Mouse (Mus musculus) lung, embryonic 16.5 days (tissue): ENCODE results near the gene Lman1l. TPM values are rescaled to one million over a fixed set of nuclear protein-coding genes. Genes with fewer than 3 reads are reported as not detected.

ENCODE experiments used
- ATAC-seq: fragments of 200-750 bp; cut with Nextera tagmentation; 2 replicates; pipeline ENCODE4 v1.8.0; 2017; ENCODE audit warnings: low read depth, mild to moderate bottlenecking, moderate library complexity
- H3K27ac ChIP-seq: fragments of 300-500 bp; sonication (generic); 2 replicates; pipeline ENCODE4 v1.5.1; 2014; ENCODE audit warnings: mild to moderate bottlenecking, control low read depth, low read length
- H3K27me3 ChIP-seq: fragments of 300-500 bp; sonication (generic); 2 replicates; pipeline ENCODE4 v1.6.1; 2014; ENCODE audit warnings: low read depth, low read length, mixed read lengths; ENCODE audit not compliant: control insufficient read depth, insufficient read depth
- H3K36me3 ChIP-seq: fragments of 300-500 bp; sonication (generic); 2 replicates; pipeline ENCODE4 v1.6.1; 2014; ENCODE audit warnings: low read length; ENCODE audit not compliant: control insufficient read depth, insufficient read depth
- H3K4me1 ChIP-seq: fragments of 300-500 bp; sonication (generic); replicated peaks from 2 replicates; pipeline ENCODE4 v1.6.1; 2014; ENCODE audit warnings: low read length, mixed read lengths; ENCODE audit not compliant: control insufficient read depth, insufficient read depth
- H3K4me2 ChIP-seq: fragments of 300-500 bp; sonication (generic); 2 replicates; pipeline ENCODE4 v1.6.1; 2014; ENCODE audit warnings: low read depth, low read length, control low read depth
- H3K4me3 ChIP-seq: fragments of 300-500 bp; sonication (generic); 2 replicates; pipeline ENCODE4 v1.5.1; 2014; ENCODE audit warnings: mild to moderate bottlenecking, low read length, control low read depth
- H3K9ac ChIP-seq: fragments of 300-500 bp; sonication (generic); 2 replicates; pipeline ENCODE4 v1.6.1; 2014; ENCODE audit warnings: low read length, control low read depth
- H3K9me3 ChIP-seq: fragments of 300-500 bp; sonication (generic); 2 replicates; pipeline ENCODE4 v1.6.1; 2016; ENCODE audit warnings: low read length; ENCODE audit not compliant: control insufficient read depth
- WGBS: fragments of 180-500 bp; shearing (Covaris S2); extraction: QIAGEN DNeasy Blood & Tissue Kit; methylation state at CpG from one replicate; pipeline ENCODE4 v1.1.7; 2014; 5-methylcytosine and 5-hydroxymethylcytosine counted together
- polyA plus RNA-seq: library from polyadenylated mRNA; unstranded; fragments of >200 nt; fragmentation: Nextera tagmentation; extraction: Ambion mirVana; gene quantifications from 2 replicates; pipeline ENCODE4 v1.2.1, GENCODE M21; 2015

The Lman1l gene
- polyA plus RNA-seq, 1 experiment from 2014 or later: not detected

DNA sequence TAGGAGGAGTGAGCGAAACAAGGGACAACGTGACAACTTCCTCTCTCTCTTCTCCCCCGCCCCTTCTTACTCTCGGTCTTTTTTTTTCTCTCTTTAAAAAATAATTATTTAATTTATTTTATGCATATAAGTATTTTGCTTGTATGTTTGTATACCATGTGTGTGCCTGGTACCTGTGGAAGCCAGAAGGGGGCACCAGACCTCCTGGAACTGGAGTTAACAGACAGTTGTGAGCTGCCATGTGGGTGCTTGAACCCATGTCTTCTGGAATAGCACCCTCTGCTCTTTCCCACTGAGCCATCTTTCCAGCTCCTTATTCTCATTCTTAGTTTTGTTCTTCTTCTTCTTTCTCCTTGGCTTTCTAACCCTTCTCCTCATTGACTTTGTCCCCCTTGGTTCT lies 38.4 kb upstream of the Lman1l start:
- Histone ChIP-seq H3K27ac (no peak overlapping the region), H3K4me3 (no peak overlapping the region), H3K4me2 (no peak overlapping the region), H3K27me3 (0 out of 2 replicates have a peak, but pooled peaks cover 3% of the 10 kb centered on the region), H3K9me3 (no peaks in the 10 kb centered on the region), H3K36me3 (no peaks in the 10 kb centered on the region), H3K4me1 (peaks cover 6% of the 10 kb centered on the region), H3K9ac (no peak overlapping the region)
- 79% methylated on average over 4 of the region's 4 CpGs for WGBS
- ATAC-seq: no peak

DNA sequence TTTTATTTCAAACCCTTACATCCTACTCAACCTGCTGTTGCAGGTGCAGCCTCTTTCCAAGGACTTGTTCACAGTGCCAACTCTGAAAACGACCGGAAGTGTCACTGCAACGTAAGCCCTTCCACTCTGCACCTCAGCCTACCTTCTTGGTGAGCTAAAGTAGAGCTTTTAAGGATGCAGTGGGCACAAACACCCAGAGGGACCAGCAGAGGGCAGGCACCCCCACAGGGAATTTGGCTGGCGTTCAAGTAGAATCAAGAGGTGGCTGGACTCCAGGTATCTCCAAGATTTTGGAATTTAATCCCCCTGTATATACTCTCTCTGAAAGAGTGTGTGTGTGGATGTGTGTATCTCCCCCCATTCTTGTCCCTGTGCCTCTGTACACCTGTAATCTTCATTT lies 37.3 kb upstream of the Lman1l start:
- Histone ChIP-seq H3K9ac (no peak overlapping the region), H3K4me2 (no peak overlapping the region), H3K36me3 (no peaks in the 10 kb centered on the region), H3K4me3 (no peak overlapping the region), H3K4me1 (peaks cover 6% of the 10 kb centered on the region), H3K27ac (no peak overlapping the region), H3K9me3 (no peaks in the 10 kb centered on the region), H3K27me3 (0 out of 2 replicates have a peak, but pooled peaks cover 3% of the 10 kb centered on the region)
- ATAC-seq: peak; percentile 36
- WGBS: 33% methylated on average over 4 of the region's 4 CpGs

DNA sequence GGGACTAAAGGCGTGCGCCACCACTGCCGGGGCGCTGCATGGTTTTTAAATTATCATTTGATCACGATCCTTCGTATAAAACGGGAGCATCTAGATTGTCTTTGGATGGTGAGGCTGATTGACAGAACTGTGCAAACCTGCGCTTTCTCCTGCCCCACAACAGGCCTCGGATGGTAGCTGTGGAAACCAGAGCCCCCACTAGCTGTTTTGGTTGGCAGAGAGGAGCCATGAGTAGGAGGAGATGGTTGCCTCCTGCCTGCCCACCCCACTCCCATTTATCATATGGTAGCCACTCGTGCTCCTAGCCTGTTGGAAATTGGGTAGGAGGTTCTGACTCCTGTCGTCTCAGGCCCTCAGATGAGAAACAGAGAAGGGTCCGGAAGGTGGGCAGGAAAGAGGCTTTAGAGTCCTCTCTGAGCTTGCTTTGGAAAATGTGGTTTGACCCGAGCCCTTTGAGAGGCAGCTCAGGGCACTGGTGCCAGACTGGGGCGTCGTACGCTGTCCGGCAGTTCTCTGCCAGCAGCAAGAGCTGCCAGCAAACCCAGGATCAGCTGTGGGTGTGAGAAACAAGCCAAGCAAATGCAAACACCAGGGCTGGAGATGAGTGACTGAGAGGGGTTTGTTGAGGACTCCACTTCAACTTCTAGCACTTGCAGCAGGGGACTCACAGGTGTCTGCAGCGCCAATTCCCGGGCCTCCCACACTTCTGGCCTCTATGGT lies 36.2 kb upstream of the Lman1l start:
- Histone ChIP-seq H3K4me3 (no peak overlapping the region), H3K4me1 (peaks cover 6% of the 10 kb centered on the region), H3K4me2 (no peak overlapping the region), H3K27ac (peak overlapping the region; percentile 9; the same call in 1 of the 2 replicates), H3K36me3 (no peaks in the 10 kb centered on the region), H3K9ac (no peak overlapping the region), H3K9me3 (no peaks in the 10 kb centered on the region), H3K27me3 (0 out of 2 replicates have a peak, but pooled peaks cover 3% of the 10 kb centered on the region)
- WGBS: 57% methylated on average over 19 of the region's 19 CpGs
- peak; percentile 25; the same call in 1 of the 2 replicates for ATAC-seq

DNA sequence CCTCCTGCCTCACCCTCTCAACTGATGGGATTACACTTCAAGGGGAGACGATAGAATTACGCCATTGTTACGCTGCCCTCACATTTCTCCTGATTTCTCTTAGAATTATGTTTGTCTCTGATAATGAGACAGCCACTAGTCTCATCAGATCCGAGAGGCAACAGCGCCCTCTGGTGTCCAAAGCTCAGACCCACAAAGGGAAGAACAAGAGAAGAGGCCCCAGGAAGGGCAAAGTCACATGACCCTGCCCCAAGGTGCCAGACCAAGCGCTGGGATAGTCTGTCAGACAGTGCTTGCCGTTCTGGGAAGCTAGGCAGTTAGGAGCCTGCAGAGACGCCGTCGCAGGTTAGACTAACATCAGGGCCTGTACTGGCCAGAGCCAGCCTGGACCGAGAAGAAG lies 35.2 kb upstream of the Lman1l start:
- H3K9ac ChIP-seq: peak overlapping the region; percentile 52

DNA sequence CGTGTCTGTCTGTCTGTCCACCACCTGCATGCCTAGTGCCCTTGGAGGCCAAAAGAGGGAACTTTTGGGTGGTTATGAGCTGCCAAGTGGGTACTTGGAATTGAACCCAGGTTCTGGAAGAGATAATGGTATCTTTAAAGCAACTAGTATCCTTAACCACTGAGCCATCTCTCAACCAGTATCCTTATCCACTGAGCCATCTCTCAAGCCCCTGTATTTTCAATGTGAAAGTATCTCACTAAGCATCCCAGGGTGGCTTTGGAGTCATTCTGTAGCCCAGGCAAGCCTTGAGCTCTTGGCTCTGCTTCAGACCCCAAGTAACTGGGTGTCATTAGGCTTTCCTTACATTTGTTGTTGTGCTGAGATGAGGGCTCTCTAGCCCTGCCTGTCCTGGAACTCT lies 34.4 kb upstream of the Lman1l start:
- Histone ChIP-seq H3K9ac (no peak overlapping the region), H3K9me3 (no peaks in the 10 kb centered on the region), H3K27me3 (0 out of 2 replicates have a peak, but pooled peaks cover 3% of the 10 kb centered on the region), H3K4me3 (no peak overlapping the region), H3K4me2 (no peak overlapping the region), H3K4me1 (peaks cover 9% of the 10 kb centered on the region), H3K27ac (no peak overlapping the region), H3K36me3 (no peaks in the 10 kb centered on the region)
- no peak for ATAC-seq
- WGBS: 75% methylated on average over 1 of the region's 1 CpGs

More for the DNA sequence above, 35.2 kb upstream of the Lman1l start:
- Histone ChIP-seq H3K36me3 (no peaks in the 10 kb centered on the region), H3K4me1 (peaks cover 7% of the 10 kb centered on the region), H3K9me3 (no peaks in the 10 kb centered on the region), H3K27me3 (0 out of 2 replicates have a peak, but pooled peaks cover 3% of the 10 kb centered on the region), H3K27ac (no peak overlapping the region), H3K4me3 (0 out of 2 replicates have a peak overlapping the region, but pooled peaks have one; percentile 25), H3K4me2 (peak overlapping the region; percentile 50)
- WGBS: 1% methylated on average over 11 of the region's 11 CpGs
- ATAC-seq: peak; percentile 76

DNA sequence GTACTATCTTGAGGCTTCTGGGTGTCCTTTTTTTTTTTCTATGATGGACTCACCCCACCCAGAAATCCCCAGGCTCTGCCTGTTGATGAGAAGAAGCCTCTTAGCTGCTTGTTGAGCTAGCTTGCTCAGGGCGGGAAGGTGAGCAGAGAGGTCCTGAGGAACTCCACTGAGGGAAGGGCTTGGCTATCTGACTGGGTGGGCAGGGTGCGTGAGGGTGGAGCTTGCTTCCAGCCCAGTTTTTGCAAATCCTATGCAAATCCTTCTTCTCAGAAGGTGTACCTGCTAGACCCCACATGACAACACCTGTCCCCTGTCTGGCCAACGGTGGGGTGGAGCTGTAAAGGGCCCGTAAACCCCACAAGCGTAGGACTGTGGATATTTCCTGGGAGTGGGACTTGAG lies 32.7 kb upstream of the Lman1l start, which contains the start of gene Csk:
TSS of gene Csk (minus strand) at position 349 of the 400 bp plus-strand sequence.
- H3K27me3 ChIP-seq: 0 out of 2 replicates have a peak, but pooled peaks cover 3% of the 10 kb centered on the region
- H3K4me3 ChIP-seq: no peak within 1 kb of the TSS
- H3K4me2 ChIP-seq: no peak within 1 kb of the TSS
- H3K9ac ChIP-seq: peak within 1 kb of the TSS; percentile 11; the same call in 1 of the 2 replicates
- ATAC-seq: no peak
- peaks cover 9% of the 10 kb centered on the region for H3K4me1 ChIP-seq
- no peaks in the 10 kb centered on the region for H3K9me3 ChIP-seq
- 53% methylated on average over 5 of the region's 5 CpGs for WGBS
- no peak within 1 kb of the TSS for H3K27ac ChIP-seq
- no peaks in the 10 kb centered on the region for H3K36me3 ChIP-seq

DNA sequence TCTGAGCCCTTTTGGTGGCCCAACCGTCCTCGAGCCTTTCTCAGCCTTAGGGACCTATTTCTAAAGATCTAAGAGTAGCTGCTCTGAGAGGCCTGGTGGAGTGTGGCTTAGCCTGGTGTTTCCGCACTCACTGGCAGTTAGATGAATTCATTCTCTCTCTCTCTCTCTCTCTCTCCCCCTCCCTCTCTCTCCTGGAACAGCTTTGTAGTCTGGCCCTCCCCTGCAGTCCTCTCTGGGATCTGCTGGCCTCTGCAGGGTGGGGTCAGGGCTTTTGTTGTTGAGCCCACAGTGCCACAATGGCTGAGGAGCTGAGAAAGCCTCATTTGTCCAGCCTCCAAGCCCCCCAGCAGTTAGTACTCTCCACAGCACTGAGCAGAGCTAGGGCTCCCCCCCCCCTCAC lies 32.3 kb upstream of the Lman1l start:
- H3K9ac ChIP-seq: peak overlapping the region; percentile 11; the same call in 1 of the 2 replicates
- no peak overlapping the region for H3K27ac ChIP-seq
- no peaks in the 10 kb centered on the region for H3K9me3 ChIP-seq
- H3K4me2 ChIP-seq: no peak overlapping the region
- 0 out of 2 replicates have a peak, but pooled peaks cover 3% of the 10 kb centered on the region for H3K27me3 ChIP-seq
- ATAC-seq: no peak
- no peaks in the 10 kb centered on the region for H3K36me3 ChIP-seq
- WGBS: 58% methylated on average over 3 of the region's 3 CpGs
- peaks cover 9% of the 10 kb centered on the region for H3K4me1 ChIP-seq
- no peak overlapping the region for H3K4me3 ChIP-seq

DNA sequence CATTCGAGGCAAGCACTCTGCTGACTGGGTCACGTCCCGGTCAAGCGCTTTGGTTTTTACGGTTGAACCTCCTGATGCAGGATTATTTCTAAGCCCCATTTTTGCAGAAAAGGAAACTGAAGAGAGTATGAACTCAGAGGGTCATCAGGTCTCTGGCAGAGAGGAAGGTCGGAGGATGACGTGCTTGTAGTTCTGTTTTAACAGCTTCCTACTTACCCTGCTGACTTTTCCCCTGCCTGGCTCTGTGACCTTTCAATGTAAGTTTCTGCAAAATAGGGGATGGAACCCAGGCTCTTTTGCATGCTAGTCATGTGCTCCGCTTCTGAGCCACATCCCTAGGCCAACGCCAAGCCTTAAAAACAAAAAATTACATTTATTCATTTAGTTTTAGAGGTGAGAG lies 31.8 kb upstream of the Lman1l start:
- 74% methylated on average over 9 of the region's 9 CpGs for WGBS
- Histone ChIP-seq H3K27me3 (0 out of 2 replicates have a peak, but pooled peaks cover 3% of the 10 kb centered on the region), H3K9ac (no peak overlapping the region), H3K36me3 (no peaks in the 10 kb centered on the region), H3K9me3 (no peaks in the 10 kb centered on the region), H3K4me1 (peaks cover 9% of the 10 kb centered on the region), H3K27ac (no peak overlapping the region), H3K4me2 (no peak overlapping the region), H3K4me3 (no peak overlapping the region)
- ATAC-seq: no peak

DNA sequence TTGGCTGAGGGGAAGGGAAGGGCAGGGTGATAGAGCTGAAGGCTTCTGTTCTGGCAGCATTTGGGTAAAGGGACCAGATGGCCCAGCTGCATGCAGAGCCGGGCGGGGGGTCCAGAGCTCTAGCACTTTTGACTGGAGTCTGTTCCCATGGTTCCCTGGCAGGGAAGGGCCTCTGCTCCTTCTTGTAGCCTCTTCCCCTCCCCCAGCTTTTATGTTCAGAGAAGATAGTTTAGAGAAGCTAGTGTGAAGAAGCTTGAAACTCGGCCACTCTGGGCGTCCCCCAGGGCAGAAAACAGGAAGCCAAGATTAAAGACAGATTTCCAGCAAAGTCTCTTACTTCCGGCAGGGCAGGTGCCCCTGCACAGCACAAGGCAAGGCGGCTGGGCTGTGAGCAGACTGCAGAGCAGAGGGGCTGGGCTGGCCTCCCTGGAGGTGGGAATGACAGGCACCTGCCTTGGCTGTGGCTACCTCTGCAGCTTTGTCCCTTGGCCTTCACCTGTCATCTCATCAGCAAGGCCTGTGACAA lies 30.3 kb upstream of the Lman1l start:
- H3K9ac ChIP-seq: no peak overlapping the region
- WGBS: 32% methylated on average over 6 of the region's 6 CpGs
- H3K36me3 ChIP-seq: no peaks in the 10 kb centered on the region
- no peaks in the 10 kb centered on the region for H3K9me3 ChIP-seq
- 0 out of 2 replicates have a peak, but pooled peaks cover 3% of the 10 kb centered on the region for H3K27me3 ChIP-seq
- H3K4me2 ChIP-seq: no peak overlapping the region
- no peak overlapping the region for H3K4me3 ChIP-seq
- no peak overlapping the region for H3K27ac ChIP-seq
- peak; percentile 18; the same call in 1 of the 2 replicates for ATAC-seq
- H3K4me1 ChIP-seq: peaks cover 6% of the 10 kb centered on the region
